Mouse (Mus musculus) heart, embryonic 14.5 days (tissue): ENCODE results near the gene Trmt112. TPM values are rescaled to one million over a fixed set of nuclear protein-coding genes. Genes with fewer than 3 reads are reported as not detected.
A peak's percentile ranks its signal among the peaks of the same experiment; 100 is the strongest.

Experiments used
- ATAC-seq: fragments of 200-750 bp; cut with Nextera tagmentation; 2 replicates; pipeline ENCODE4 v1.8.0; 2017; ENCODE audit warnings: low read depth, moderate TSS enrichment; ENCODE audit not compliant: insufficient number of reproducible peaks, insufficient read depth, low FRiP score
- H3K27ac ChIP-seq, 2 experiments: fragments of 200-500 bp in 1 of 2; fragments of 300-500 bp in 1 of 2; sonication (generic) in 1 of 2; replicated peaks in 1 of 2; 2 replicates each; pipeline ENCODE4 v1.5.1; 2012 to 2014; ENCODE audit warnings: low read depth in 2 of 2, low read length in 2 of 2, control low read depth in 1 of 2, mild to moderate bottlenecking in 1 of 2, mixed read lengths in 1 of 2; ENCODE audit not compliant: control insufficient read depth in 1 of 2, insufficient read depth in 1 of 2
- H3K27me3 ChIP-seq: fragments of 300-500 bp; sonication (generic); 2 replicates; pipeline ENCODE4 v1.6.1; 2014; ENCODE audit warnings: mild to moderate bottlenecking, low read length, control low read depth; ENCODE audit not compliant: control insufficient read depth, insufficient read depth
- H3K36me3 ChIP-seq: fragments of 300-500 bp; sonication (generic); 2 replicates; pipeline ENCODE4 v1.6.1; 2014; ENCODE audit warnings: mild to moderate bottlenecking, control low read depth, low read length, mixed read lengths; ENCODE audit not compliant: control insufficient read depth, insufficient read depth
- H3K4me1 ChIP-seq, 2 experiments: fragments of 200-500 bp in 1 of 2; fragments of 300-500 bp in 1 of 2; sonication (generic) in 1 of 2; 2 replicates each; pipeline ENCODE4 v1.6.1; 2012 to 2014; ENCODE audit warnings: low read length in 2 of 2, control low read depth in 1 of 2, mixed read lengths in 1 of 2; ENCODE audit not compliant: control insufficient read depth in 2 of 2, insufficient read depth in 2 of 2
- H3K4me2 ChIP-seq: fragments of 300-500 bp; sonication (generic); 2 replicates; pipeline ENCODE4 v1.6.1; 2014; ENCODE audit warnings: mild to moderate bottlenecking, low read length
- H3K4me3 ChIP-seq, 2 experiments: fragments of 200-500 bp in 1 of 2; fragments of 300-500 bp in 1 of 2; sonication (generic) in 1 of 2; 2 replicates each; pipeline ENCODE4 v1.5.1; 2012 to 2014; ENCODE audit warnings: low read length in 2 of 2, mild to moderate bottlenecking in 2 of 2, control low read depth in 1 of 2, low read depth in 1 of 2, moderate library complexity in 1 of 2; ENCODE audit not compliant: control insufficient read depth in 1 of 2, insufficient read depth in 1 of 2
- H3K9ac ChIP-seq: fragments of 300-500 bp; sonication (generic); 2 replicates; pipeline ENCODE4 v1.6.1; 2014; ENCODE audit warnings: mild to moderate bottlenecking, low read length
- H3K9me3 ChIP-seq: fragments of 300-500 bp; sonication (generic); 2 replicates; pipeline ENCODE4 v1.6.1; 2016; ENCODE audit warnings: low read length, control low read depth; ENCODE audit not compliant: control insufficient read depth
- WGBS: fragments of 180-500 bp; shearing (Covaris S2); extraction: QIAGEN DNeasy Blood & Tissue Kit; methylation state at CpG from one replicate; pipeline ENCODE4 v1.1.7; 2014; 5-methylcytosine and 5-hydroxymethylcytosine counted together
- polyA plus RNA-seq: library from polyadenylated mRNA; unstranded; fragments of >200 nt; fragmentation: Nextera tagmentation; extraction: Ambion mirVana; gene quantifications from 2 replicates; pipeline ENCODE4 v1.2.1, GENCODE M21; 2014

The Trmt112 gene
- polyA plus RNA-seq, 1 experiment from 2014 or later: 95.0 TPM

- Histone ChIP-seq H3K36me3 (no peaks in the 10 kb centered on the region), H3K9me3 (peaks cover 5% of the 10 kb centered on the region; the same call in 1 of the 2 replicates), H3K4me3 (no peak overlapping the region), H3K4me1 (peaks cover 2 to 24% of the 10 kb centered on the region in 2 experiments; a peak in 3 of 4 replicates), H3K4me2 (no peak overlapping the region), H3K27ac (no peak overlapping the region), H3K9ac (no peak overlapping the region), H3K27me3 (peaks cover 78% of the 10 kb centered on the region)
- no peak for ATAC-seq
- WGBS: 13% methylated on average over 9 of the region's 9 CpGs
Observed at GRCm38 (mm10) chr19:6928080-6928479, 18.6 kb downstream of the Trmt112 start.

GRCm38 (mm10) chr19:6931002-6931401 lies 21.5 kb downstream of the Trmt112 start:
- whole genome bisulfite sequencing: 6% methylated on average over 2 of the region's 2 CpGs
- ATAC-seq: no peak

GRCm38 (mm10) chr19:6932018-6932417 lies 22.5 kb downstream of the Trmt112 start:
- WGBS: 56% methylated on average over 1 of the region's 1 CpGs
- H3K4me1 ChIP-seq: peaks cover 0 to 14% of the 10 kb centered on the region in 2 experiments; a peak in 3 of 4 replicates
- no peak overlapping the region for H3K4me2 ChIP-seq
- peaks cover 86% of the 10 kb centered on the region for H3K27me3 ChIP-seq
- no peaks in the 10 kb centered on the region for H3K9me3 ChIP-seq
- ATAC-seq: no peak
- H3K4me3 ChIP-seq: no peak overlapping the region
- H3K36me3 ChIP-seq: no peaks in the 10 kb centered on the region
- H3K9ac ChIP-seq: no peak overlapping the region
- H3K27ac ChIP-seq: no peak overlapping the region

More at GRCm38 (mm10) chr19:6931002-6931401, 21.5 kb downstream of the Trmt112 start:
- Histone ChIP-seq H3K9me3 (peaks cover 4% of the 10 kb centered on the region; the same call in 1 of the 2 replicates), H3K27me3 (peaks cover 92% of the 10 kb centered on the region), H3K27ac (no peak overlapping the region), H3K4me1 (peaks cover 0 to 23% of the 10 kb centered on the region in 2 experiments; a peak in 3 of 4 replicates), H3K9ac (no peak overlapping the region), H3K36me3 (no peaks in the 10 kb centered on the region), H3K4me3 (no peak overlapping the region), H3K4me2 (no peak overlapping the region)

- Histone ChIP-seq H3K4me3 (peak overlapping the region in 1 of 2 experiments; percentile 48; a peak in 1 of 4 replicates), H3K9ac (0 out of 2 replicates have a peak overlapping the region, but pooled peaks have one; percentile 64), H3K27me3 (peaks cover 76% of the 10 kb centered on the region), H3K36me3 (0 out of 2 replicates have a peak, but pooled peaks cover 4% of the 10 kb centered on the region), H3K4me1 (peaks cover 0 to 12% of the 10 kb centered on the region in 2 experiments; a peak in 3 of 4 replicates), H3K27ac (no peak overlapping the region), H3K9me3 (no peaks in the 10 kb centered on the region), H3K4me2 (peak overlapping the region; percentile 95)
- ATAC-seq: no peak
- whole genome bisulfite sequencing: 32% methylated on average over 4 of the region's 4 CpGs
Observed at GRCm38 (mm10) chr19:6933102-6933435, 23.6 kb downstream of the Trmt112 start.

GRCm38 (mm10) chr19:6933436-6934194 lies 24.1 kb downstream of the Trmt112 start:
- 5% methylated on average over 58 of the region's 58 CpGs for WGBS

GRCm38 (mm10) chr19:6934195-6934977 lies 24.9 kb downstream of the Trmt112 start, which contains the start of gene Kcnk4:
Kcnk4 (minus strand) TSS chr19:6934515.
- no peak within 1 kb of the TSS for H3K27ac ChIP-seq
- H3K9me3 ChIP-seq: no peaks in the 10 kb centered on the region
- 8% methylated on average over 23 of the region's 23 CpGs for WGBS
- H3K9ac ChIP-seq: peak within 1 kb of the TSS; percentile 64
- H3K4me2 ChIP-seq: peak within 1 kb of the TSS; percentile 95
- peaks cover 64% of the 10 kb centered on the region for H3K27me3 ChIP-seq
- 0 out of 2 replicates have a peak, but pooled peaks cover 6% of the 10 kb centered on the region for H3K36me3 ChIP-seq
- peaks cover 0 to 12% of the 10 kb centered on the region in 2 experiments; a peak in 3 of 4 replicates for H3K4me1 ChIP-seq
- no peak for ATAC-seq
- peak within 1 kb of the TSS; percentile 38 to 48 for H3K4me3 ChIP-seq

More at GRCm38 (mm10) chr19:6933436-6934194, 24.1 kb downstream of the Trmt112 start:
- Histone ChIP-seq H3K4me3 (peak overlapping the region; percentile 38 to 48), H3K36me3 (0 out of 2 replicates have a peak, but pooled peaks cover 6% of the 10 kb centered on the region), H3K9ac (peak overlapping the region; percentile 64), H3K27ac (no peak overlapping the region), H3K27me3 (peaks cover 71% of the 10 kb centered on the region), H3K4me2 (peak overlapping the region; percentile 95), H3K9me3 (no peaks in the 10 kb centered on the region), H3K4me1 (peaks cover 0 to 12% of the 10 kb centered on the region in 2 experiments; a peak in 3 of 4 replicates)
- ATAC-seq: no peak

GRCm38 (mm10) chr19:6936299-6936698 lies 26.8 kb downstream of the Trmt112 start:
- WGBS: 16% methylated on average over 3 of the region's 3 CpGs
- Histone ChIP-seq H3K36me3 (0 out of 2 replicates have a peak, but pooled peaks cover 6% of the 10 kb centered on the region), H3K4me3 (no peak overlapping the region), H3K27me3 (peaks cover 51% of the 10 kb centered on the region), H3K9me3 (no peaks in the 10 kb centered on the region), H3K9ac (no peak overlapping the region), H3K4me2 (no peak overlapping the region), H3K4me1 (peaks cover 8 to 22% of the 10 kb centered on the region in 2 experiments), H3K27ac (no peak overlapping the region)
- no peak for ATAC-seq
